Mouse (Mus musculus): ENCODE results near the gene Hcn2.

The Hcn2 gene

DNA sequence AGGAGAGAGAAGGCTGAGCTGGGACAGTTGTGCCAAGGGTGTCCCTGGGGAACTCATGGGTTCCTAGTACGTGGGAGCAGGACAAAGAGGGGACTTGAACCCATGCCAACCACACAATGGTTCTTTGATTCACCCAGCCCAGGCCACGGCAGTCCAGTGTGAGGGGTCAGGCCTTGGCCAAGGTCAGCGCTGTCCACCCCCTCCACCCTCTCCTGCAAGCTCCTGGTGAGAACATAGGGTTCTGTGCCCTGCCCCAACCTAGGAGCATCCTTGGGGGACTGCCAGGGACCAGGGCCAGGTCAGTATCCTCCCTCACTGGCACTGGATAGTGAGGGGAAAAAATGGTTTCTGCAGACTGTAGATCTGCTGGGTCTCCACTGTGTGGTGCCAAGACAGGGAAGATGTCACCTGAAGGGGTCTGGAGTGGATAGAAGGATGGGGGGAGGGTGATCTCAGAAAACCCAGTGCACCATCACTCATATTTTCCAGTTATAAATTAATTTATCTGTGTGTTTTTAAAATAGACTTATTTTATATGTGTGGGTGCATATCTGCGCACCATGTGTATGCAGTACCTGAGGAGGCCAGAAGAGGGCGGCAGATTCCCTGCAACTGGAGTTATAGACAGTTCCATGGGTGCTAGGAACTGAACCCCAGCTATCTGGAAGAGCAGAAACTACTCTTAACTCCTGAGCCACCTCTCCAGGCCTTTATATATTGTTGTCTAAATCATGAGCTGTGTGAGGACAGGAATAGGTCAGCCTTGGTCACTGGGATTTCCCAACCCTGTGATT, 58.2 kb downstream of the Hcn2 start:
- no peak for DNase-seq (ENCODE audit: low spot score)

- DNase-seq (ENCODE audit: low spot score): no peak
These were observed 60.7 kb downstream of the Hcn2 start, which contains the start of gene Fstl3 for GRCm38 (mm10) chr10:79777103-79777531. TSS of gene Fstl3 (plus strand) at chr10:79777272.

DNA sequence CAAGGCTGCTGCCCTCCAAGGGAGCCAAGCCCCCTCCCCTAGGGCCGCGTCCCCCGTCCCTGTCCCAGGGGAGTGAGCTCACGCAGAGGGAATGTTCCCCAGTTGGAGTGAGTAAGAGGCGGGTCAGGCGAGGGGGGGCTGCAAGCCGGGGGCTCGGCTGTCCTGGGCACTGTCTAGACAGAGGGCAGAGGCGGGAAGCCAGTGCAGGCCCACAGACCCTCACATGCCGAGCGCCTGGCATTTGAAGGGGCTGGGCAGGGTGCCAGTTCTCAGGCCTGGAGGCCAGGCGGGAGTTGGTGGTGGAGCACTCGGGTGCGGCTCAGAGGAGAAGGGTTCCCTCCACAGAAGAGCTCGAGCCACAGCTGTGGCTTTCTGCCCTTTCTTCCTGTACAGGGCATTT, 61.6 kb downstream of the Hcn2 start:
- no peak for DNase-seq (ENCODE audit: low spot score)

DNA sequence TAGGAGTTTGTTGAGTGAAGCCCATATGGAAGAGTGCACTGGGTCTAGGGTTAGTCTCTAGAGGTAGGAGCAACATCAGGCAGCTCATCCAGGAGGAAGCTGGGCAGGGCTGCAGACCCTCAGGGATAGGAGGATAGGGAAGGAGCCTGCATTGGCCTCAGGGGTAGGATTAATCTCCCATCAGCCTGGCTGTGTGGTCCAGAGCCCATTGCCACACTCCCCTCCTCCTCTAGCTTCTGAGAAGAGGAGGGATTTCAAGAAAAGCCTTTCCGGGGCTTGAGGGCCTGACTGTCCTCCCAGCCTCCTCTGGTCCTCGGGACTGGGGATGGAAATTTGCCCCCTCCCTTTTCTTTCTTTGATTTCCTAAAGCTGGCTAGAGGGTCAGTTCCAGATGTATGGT, 62.8 kb downstream of the Hcn2 start:
- no peak for DNase-seq (ENCODE audit: low spot score)

- peak; percentile 84 for DNase-seq (ENCODE audit: low spot score)
These were observed 63.6 kb downstream of the Hcn2 start for GRCm38 (mm10) chr10:79779784-79780663.

DNA sequence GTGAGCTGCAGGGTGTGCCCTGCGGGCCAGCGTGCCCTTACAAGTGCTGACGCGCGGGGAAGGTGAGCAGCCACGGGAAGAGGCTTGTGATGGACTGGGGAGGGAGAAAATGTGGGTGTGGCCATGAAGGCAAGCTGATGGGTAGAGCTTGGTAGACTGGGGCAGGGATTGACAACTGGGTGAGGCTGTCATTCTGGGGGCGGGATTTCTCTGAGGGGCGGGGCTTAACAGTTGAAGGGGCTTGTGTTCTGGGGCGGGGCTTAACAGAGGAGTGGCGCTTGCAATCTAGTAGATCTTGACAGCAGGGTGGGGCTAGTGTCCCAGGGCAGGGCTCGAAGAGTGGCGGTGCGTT, 64.2 kb downstream of the Hcn2 start:
- DNase-seq (ENCODE audit: low spot score): no peak

DNA sequence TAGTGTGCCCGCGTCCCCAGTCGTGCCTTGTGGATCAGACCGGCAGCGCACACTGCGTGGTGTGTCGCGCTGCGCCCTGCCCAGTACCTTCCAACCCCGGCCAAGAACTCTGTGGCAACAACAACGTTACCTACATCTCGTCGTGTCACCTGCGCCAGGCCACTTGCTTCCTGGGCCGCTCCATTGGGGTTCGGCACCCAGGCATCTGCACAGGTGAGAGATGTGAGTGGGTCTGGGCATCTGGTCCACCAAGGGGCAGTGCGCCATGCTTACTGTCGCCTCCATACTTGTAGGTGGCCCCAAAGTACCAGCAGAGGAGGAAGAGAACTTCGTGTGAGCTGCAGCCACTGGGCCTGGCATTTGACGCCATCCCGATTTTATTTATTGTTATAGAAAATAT, 64.7 kb downstream of the Hcn2 start:
- DNase-seq (ENCODE audit: low spot score): no peak

DNA sequence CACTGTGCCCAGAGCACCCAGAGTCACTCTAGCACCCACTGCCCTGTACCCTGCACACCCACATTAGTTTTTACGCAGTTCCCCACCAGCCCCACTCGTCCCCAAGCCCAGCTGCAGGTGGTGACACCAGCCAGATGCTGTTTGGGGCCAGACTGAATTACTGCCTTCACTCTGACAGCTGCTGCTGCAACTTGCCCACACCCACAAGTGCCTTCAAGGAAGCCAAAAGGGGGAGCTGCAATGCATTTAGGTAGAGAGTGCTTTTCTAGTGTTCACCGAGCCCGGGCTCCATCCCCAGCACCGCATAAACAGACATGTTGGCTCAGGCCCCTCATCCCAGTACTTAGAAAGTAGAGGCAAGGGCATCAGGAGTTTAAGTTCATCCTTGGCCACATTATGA, 65.5 kb downstream of the Hcn2 start:
- no peak for DNase-seq (ENCODE audit: low spot score)

DNA sequence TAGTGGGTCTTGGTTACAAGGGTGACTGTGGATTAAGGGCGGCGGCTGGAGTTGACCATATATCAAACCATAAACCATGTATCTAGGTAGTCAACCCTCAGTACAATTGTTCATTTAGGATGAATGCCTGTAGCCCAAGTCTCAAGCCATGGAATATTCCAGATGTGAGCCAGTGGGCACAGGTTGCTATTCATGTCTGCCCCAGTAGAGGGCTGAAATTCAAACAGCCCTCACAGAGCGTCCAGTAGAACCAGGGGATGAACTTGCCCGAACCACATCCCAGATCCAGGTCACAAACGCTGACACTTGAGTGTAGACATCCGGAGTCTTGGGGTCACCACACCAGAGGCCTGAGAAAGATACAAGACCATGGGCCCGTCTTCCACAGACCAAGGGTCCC, 66.6 kb downstream of the Hcn2 start:
- no peak for DNase-seq (ENCODE audit: low spot score)

DNA sequence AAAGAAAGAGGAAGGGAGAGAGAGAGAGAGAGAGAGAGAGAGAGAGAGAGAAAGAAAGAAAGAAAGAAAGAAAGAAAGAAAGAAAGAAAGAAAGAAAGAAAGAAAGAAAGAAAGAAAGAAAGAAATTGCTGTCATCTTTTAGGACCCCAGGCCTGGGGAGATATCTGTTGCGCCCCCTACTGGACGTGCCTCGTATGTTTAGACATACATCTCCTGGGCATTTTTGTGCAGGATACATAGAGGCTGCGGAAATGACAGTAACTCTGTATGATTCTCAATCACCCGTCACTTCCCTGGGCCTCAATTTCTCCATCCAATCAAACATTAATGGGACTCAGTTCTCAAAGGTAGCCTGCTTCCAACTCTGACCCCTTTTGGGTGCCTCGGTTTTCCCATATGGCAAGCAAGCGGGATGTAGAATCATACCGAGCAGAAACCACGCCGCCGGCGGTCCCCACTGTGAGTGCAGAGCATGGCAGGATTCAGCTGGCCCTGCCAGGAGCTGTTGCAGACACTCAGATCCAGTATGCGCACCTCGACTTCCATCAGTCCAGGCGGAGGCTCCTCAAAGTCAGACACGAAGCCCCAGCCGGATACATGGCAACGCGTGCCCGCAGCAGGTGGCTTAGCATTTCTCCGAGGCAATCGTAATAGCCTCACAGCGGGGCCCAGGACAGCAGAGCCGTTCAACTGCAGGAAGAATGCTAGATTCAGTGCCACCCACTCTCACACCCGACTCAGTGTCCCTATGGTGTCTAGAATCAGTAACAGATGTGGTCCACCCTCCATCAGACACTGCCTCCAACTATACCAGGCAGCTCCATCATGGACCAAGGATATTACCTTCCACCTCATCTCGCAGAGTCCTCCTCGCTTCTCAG, 67.7 kb downstream of the Hcn2 start:
- DNase-seq (ENCODE audit: low spot score): no peak
